Mouse (Mus musculus): ENCODE measurements at regions not wholly inside any gene's neighbourhood (a gene's known extent, or its start where the extent isn't known, plus 50 kb on each side); places are given as distances from the start of the nearest gene placed in this dataset.
"Not testable (repeated sequence)": the region's sequence is repeated elsewhere in the genome, so short reads cannot be mapped to it uniquely, and the experiment has no call there.

- no peak for DNase-seq
These were observed 162.2 kb upstream of the St6galnac5 start for GRCm38 (mm10) chr3:153144217-153144616.

GRCm38 (mm10) chr3:153140985-153141384 lies 158.9 kb upstream of the St6galnac5 start:
- no peak for DNase-seq

DNA sequence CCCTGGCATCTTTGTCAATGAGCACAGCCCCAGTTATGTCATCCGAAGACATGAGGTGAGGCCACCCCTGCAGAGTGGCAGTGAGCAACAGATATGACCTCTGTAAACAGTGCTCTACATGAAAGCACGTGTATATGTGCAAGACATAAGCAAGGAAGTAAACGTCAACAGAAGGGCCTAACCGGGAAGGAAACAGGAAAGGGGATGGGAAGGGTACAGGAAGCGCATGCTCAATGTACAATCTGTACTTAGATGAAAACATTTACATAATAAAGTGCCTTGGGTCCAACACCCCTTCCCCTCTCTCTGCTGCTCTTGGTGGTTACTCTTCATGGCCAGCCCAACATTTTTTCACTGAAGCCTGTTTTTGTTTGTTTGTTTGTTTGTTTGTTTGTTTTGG lies 143.3 kb upstream of the St6galnac5 start:
- peak in 1 of 2 experiments; percentile 16 for DNase-seq

- DNase-seq: no peak
These were observed 139.9 kb upstream of the St6galnac5 start for GRCm38 (mm10) chr3:153121934-153122333.

DNA sequence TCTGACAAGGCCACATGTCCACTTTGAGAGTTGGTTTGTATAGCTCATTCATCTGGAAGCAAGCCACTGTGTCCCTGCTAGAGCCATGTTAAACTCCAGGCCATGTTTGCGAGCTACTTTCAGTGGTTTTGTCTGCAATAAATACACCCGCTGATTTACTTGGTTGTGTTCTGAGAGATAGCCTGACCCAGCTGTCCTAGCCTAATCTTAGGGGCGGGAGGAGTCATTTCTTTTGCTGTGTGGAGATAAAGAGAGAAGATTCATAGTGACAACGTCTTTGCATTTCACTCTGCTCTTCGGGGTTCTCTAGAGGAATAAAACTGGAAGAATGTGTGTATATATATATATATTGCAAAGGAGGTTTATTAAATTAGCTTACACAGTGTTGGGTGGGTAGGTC lies 137.1 kb upstream of the St6galnac5 start:
- DNase-seq: no peak

GRCm38 (mm10) chr3:153118643-153119042 lies 136.6 kb upstream of the St6galnac5 start:
- DNase-seq: no peak

DNA sequence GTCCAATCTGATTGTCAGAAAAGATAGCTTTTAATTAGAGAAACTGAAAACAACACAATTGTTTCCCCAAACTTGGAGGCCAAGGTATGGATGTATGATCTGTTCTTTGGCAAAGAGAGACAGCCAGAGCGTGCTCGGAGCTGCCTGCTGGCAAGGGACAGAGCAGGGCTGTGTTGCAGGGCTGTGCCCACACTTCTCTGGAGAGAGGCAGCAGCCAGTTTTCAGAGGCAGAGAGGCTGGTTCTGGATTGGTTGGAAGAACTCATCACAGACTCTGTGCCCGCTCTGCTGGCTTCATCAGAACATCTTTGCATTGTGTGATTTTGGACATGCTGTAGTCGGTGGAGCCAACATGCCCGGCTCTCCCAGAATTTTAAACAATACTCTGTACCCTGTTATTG lies 123.5 kb upstream of the St6galnac5 start:
- DNase-seq: no peak

- not testable (repeated sequence) for DNase-seq
These were observed 108.5 kb upstream of the St6galnac5 start for GRCm38 (mm10) chr3:153090572-153090971.

GRCm38 (mm10) chr3:153085096-153085788 lies 103.2 kb upstream of the St6galnac5 start:
- DNase-seq: peak; percentile 7

DNA sequence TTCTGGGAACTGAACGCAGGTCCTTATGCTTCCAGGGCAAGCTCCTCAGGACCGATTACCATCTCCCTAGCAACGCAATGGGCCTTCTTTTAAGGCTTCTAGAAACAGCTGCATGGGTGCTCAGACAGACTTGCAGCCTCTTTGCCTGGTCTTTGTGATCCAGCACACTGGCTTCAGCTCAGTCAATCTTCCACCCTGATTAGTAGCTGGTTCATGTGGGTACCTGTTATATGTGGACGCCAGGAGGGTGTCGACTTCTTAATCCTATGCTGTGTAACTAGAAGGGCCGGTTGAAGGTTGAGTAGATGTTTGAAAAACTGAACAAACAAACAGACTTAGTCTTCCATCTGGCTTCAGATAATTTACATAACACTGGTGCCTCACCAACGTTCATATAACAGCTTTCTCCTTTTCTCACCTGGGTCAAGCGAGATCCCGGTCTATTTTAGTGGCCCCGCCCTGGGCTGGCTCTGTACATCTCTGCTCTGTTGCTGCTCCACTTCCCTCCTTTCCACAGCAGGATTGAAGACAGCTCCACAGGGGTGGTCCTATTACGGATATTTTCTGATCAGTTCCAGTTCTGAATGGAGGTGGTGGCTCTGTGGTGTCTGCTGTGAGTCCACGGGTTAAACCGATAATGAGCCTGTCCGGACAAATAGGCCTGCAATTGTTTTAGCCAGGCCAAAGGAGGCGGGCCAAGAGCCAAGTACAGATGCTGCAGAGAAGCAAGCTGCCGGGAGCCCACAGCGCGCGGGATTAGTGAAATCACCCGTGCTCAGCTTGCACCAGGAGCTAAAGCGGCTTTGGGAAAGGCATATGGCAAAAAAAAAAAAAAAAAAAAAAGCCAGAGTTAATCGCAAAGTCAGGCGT lies 102.4 kb upstream of the St6galnac5 start:
- DNase-seq: no peak

DNA sequence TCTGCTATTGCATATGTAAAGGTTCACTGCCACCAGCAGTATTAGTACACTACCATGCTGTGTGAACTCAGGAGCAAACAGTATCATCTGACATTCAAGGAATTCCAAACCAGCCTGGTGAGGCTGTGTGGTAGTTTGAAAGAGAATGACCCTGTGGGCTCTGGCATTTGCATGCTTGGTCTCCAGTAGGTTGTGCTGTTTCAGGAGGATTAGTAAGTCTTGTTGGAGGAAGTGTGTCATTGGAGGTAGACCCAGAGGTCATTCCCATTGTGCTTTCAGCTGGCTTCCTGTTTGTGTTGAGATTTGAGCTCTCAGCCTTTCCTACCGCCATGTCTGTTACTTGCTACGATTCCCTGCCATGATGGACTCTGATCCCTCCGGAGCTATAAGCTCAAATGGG lies 98.3 kb upstream of the St6galnac5 start:
- DNase-seq: no peak

DNA sequence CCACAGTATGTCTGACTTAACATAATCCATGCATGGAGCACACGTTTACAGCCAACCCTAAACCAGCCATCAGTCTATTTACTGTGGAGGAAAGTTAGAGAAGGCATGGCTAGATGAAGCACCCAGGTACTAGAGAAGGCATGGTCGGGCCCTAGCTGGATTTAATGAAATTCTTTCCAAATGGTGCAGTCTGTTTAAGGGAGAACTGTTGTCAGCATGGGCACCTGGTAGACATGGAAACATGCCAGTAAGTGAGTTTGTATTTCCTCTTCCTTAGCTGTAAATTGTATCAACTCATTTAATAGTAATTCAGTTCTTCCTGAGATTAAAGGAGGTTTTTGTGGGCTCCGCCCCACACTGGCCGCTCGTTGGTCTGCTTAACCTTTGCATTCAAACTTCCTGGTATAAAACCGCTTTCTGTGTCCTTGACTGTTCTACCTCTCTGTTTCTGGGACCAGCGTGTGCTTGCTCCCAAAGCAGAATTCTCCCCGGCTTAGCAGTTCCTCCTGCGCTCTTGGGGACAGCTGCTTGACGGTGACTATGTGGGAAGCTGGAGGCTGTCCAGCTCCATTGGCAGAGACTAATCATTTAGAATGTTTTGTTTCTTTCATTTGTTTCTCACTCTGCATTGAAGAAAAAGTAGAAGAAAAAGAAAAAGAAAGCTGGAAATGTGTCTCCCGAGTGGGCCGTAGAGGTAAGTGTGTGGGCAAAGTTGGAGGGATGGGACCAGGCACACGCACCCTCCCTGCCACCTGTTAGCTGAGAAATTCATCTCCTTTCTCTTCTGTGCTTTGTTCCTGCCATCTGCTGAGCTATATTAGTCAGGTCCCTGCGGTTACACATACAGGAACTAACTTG lies 96.0 kb upstream of the St6galnac5 start:
- no peak for DNase-seq

DNA sequence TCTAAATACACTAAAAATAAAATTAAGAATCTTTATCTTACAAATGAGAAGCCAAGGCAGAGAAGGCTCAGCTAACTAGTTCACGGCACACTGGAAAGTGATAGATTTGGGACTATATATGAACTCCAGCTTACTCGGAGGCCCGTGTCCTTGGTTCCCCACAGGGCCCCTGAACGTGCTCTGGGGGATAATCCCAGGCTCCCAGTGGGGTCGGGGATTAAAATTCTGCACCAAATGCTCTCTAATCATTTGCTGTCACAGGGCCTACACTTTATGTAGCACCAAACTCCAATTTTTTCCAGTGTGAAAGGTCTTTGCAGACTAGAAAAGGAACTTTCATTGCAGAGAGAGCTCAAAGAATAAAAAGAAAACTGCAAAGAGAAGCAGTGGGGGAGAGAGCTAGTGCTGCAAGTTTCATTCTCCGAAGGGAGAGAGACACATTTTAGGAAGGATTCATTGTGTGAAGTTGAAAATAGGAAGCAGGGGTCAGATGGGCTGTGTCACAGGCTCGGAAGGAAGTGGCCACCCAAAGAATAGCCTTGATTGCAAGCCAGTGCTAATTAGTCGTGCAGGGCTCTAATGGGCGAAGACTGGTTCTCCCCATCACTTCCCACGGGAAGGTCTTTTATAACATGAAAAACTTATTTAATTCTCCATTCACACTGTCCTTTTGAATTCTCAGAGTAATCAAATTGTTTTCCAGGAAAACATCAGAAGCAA lies 90.3 kb upstream of the St6galnac5 start:
- no peak for DNase-seq

DNA sequence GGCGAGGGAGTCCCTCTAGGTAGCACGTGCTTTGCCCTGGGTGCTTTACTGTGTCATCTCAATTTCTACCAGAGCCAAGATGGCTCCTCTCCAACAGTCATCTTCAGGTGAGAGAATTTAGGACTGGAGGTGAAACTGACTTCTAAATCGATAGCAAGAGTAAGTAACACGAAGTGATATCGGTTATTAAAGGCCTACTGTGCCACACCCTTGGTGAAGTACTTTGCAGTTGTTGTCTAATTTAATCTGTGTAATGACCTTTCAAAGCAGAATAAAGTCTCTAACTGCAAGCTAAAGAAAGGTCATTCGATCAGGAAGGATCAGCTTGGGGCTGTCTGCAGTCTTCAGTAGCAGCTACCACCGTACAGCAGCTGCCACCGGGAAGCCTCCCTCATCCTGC lies 89.5 kb upstream of the St6galnac5 start:
- DNase-seq: no peak

DNA sequence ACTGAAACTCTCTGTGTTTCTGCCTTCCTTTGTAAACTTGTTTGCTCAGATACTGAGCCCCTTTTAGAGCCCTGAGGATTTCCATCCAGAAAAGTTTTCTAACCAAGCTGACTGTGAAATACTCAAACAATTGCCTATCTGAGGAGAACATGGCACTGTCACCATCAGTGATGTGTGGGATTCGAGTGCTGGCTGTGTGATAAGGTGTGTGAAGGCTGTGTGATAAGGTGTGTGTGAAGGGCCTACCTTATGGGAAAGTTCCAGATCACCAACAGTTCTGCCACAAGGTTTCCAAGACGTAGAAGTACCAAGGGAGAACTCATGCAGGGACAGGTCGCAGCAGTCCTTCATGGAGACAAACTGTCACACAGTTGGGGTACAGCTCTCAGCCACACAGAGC lies 89.1 kb upstream of the St6galnac5 start:
- no peak for DNase-seq

GRCm38 (mm10) chr3:153065890-153066289 lies 83.8 kb upstream of the St6galnac5 start:
- DNase-seq: no peak

- DNase-seq: no peak
These were observed 71.1 kb upstream of the St6galnac5 start for GRCm38 (mm10) chr3:153053163-153053562.

DNA sequence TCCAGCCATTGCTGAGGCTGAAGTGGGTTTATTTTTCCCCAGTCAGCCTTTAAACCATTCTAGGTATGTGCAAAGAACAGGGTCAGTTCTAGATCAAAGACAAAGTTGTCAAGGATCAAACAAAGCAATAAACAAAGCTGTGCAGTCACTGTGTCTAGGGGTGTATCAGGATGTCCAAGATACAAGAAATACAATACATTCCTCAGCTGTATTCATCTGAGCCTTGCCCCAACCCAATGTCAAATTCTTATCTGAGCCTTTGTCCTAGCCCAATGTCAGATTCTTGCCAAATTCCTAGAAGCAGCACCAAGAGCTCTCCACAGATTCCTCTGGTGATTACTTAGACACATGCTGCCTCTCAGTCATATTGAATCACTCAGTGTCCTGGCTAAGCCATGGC lies 69.5 kb upstream of the St6galnac5 start:
- no peak for DNase-seq

GRCm38 (mm10) chr3:153045328-153045727 lies 63.3 kb upstream of the St6galnac5 start:
- no peak for DNase-seq

DNA sequence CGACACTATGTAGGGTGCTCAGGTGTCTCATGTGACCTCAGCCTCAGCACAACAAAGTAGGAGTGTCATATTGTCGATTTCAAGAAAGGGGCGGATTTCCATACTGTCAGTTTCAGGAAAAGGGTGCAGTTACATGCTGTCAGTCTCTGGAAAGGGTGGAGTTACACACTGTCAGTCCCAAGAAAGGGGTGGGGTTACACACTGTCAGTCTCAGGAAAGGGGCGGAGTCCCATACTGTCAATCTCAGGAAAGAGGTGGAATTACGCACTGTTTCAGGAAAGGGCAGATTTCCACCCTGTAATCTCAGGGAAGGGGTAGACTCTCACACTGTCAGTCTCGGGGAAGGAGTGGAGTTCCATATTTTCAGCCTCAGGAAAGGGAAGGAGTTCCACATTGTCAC lies 51.9 kb upstream of the St6galnac5 start:
- no peak for DNase-seq
